Mouse (Mus musculus) intestine, embryonic 14.5 days (tissue): ENCODE results near the gene Gm5148. TPM values are rescaled to one million over a fixed set of nuclear protein-coding genes. Genes with fewer than 3 reads are reported as not detected.

Source experiments
- ATAC-seq: fragments of 200-750 bp; cut with Nextera tagmentation; replicated peaks from 2 replicates; pipeline ENCODE4 v1.8.0; 2017; ENCODE audit warnings: low read depth, moderate number of reproducible peaks, moderate TSS enrichment, moderate library complexity; ENCODE audit not compliant: low FRiP score, low TSS enrichment
- DNase-seq: peaks from one replicate; pipeline ENCODE4 v3.0.0-alpha.2; 2018; ENCODE audit warnings: low spot score
- H3K27ac ChIP-seq: fragments of 300-500 bp; sonication (generic); 2 replicates; pipeline ENCODE4 v1.5.1; 2014; ENCODE audit warnings: low read depth, mild to moderate bottlenecking, control low read depth
- H3K27me3 ChIP-seq: fragments of 300-500 bp; sonication (generic); replicated peaks from 2 replicates; pipeline ENCODE4 v1.6.1; 2014; ENCODE audit warnings: low read length, control low read depth; ENCODE audit not compliant: control insufficient read depth, insufficient read depth
- H3K36me3 ChIP-seq: fragments of 300-500 bp; sonication (generic); 2 replicates; pipeline ENCODE4 v1.6.1; 2014; ENCODE audit warnings: low read length, control low read depth; ENCODE audit not compliant: control insufficient read depth, insufficient read depth
- H3K4me1 ChIP-seq: fragments of 300-500 bp; sonication (generic); replicated peaks from 2 replicates; pipeline ENCODE4 v1.6.1; 2014; ENCODE audit warnings: low read length, control low read depth, mixed read lengths; ENCODE audit not compliant: control insufficient read depth, insufficient read depth
- H3K4me2 ChIP-seq: fragments of 300-500 bp; sonication (generic); 2 replicates; pipeline ENCODE4 v1.6.1; 2014; ENCODE audit warnings: low read length
- H3K4me3 ChIP-seq: fragments of 300-500 bp; sonication (generic); 2 replicates; pipeline ENCODE4 v1.5.1; 2014; ENCODE audit warnings: low read depth, low read length, control low read depth, mixed read lengths
- H3K9ac ChIP-seq: fragments of 300-500 bp; sonication (generic); 2 replicates; pipeline ENCODE4 v1.6.1; 2014; ENCODE audit warnings: mild to moderate bottlenecking, low read length
- H3K9me3 ChIP-seq: fragments of 300-500 bp; sonication (generic); 2 replicates; pipeline ENCODE4 v1.6.1; 2016; ENCODE audit warnings: low read length, control low read depth; ENCODE audit not compliant: control insufficient read depth
- WGBS: fragments of 180-500 bp; shearing (Covaris S2); extraction: QIAGEN DNeasy Blood & Tissue Kit; methylation state at CpG from one replicate; pipeline ENCODE4 v1.1.7; 2014; 5-methylcytosine and 5-hydroxymethylcytosine counted together
- polyA plus RNA-seq: library from polyadenylated mRNA; unstranded; fragments of >200 nt; fragmentation: Nextera tagmentation; extraction: Ambion mirVana; gene quantifications from 2 replicates; pipeline ENCODE4 v1.2.1, GENCODE M21; 2014

Gm5148 gene
- polyA plus RNA-seq, 1 experiment from 2014 or later = 5.2 TPM

GRCm38 (mm10) chr3:37728112-37729100, 4.1 kb upstream of the Gm5148 start:
- no peak overlapping the region for H3K4me2 ChIP-seq
- no peak overlapping the region; the same call in 1 of the 2 replicates for H3K27ac ChIP-seq
- H3K4me3 ChIP-seq = no peak overlapping the region
- H3K9me3 ChIP-seq = no peaks in the 10 kb centered on the region
- no peaks in the 10 kb centered on the region for H3K27me3 ChIP-seq
- H3K4me1 ChIP-seq = peaks cover 37% of the 10 kb centered on the region
- H3K36me3 ChIP-seq = no peaks in the 10 kb centered on the region
- H3K9ac ChIP-seq = no peak overlapping the region
- no peak for ATAC-seq
- 65% methylated on average over 9 of the region's 9 CpGs for WGBS
- DNase-seq = no peak

- no peaks in the 10 kb centered on the region for H3K27me3 ChIP-seq
- DNase-seq (no peak), ATAC-seq (no peak)
- peaks cover 41% of the 10 kb centered on the region for H3K4me1 ChIP-seq
- H3K36me3 ChIP-seq = no peaks in the 10 kb centered on the region
- no peak overlapping the region for H3K27ac ChIP-seq
- WGBS = 56% methylated on average over 5 of the region's 5 CpGs
- H3K4me3 ChIP-seq = no peak overlapping the region
- no peaks in the 10 kb centered on the region for H3K9me3 ChIP-seq
- no peak overlapping the region for H3K9ac ChIP-seq
- H3K4me2 ChIP-seq = no peak overlapping the region
Measured at GRCm38 (mm10) chr3:37727392-37727791, 3.1 kb upstream of the Gm5148 start.

DNA sequence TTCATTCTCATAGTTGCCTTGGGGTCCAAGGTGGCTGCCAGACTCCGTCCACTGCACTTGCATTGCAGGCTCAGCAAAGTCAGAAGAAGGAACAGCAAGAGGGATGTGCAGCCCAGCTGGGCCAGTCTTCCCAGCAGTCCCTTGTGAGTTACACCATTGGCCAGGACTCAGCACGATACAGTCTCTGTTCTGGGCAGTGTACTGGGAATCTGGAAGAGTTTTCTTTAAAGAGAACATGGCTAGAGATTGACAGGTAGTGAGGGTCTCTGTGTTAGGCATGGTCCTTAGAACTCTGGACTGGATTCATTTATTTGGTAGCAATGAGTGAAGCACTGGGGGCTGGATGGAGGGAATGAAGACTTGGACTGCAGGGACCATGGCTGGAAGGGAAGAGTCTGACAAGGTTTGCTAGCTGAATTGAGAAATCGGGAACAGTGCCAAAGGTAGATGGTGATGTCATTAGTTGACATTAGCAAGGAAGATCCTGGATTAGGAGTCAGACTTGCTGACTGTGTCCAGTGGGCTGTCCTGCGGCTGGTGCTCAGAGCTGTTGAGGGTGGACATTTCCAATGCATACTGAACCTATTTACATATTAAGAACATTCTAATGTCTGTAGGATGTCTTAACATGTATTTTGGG, 2.3 kb upstream of the Gm5148 start:
- no peak for DNase-seq
- ATAC-seq = no peak
- H3K27ac ChIP-seq = no peak overlapping the region
- H3K4me1 ChIP-seq = peaks cover 41% of the 10 kb centered on the region
- 73% methylated on average over 4 of the region's 4 CpGs for WGBS
- no peak overlapping the region for H3K9ac ChIP-seq
- H3K27me3 ChIP-seq = no peaks in the 10 kb centered on the region
- H3K9me3 ChIP-seq = no peaks in the 10 kb centered on the region
- H3K4me3 ChIP-seq = no peak overlapping the region
- no peak overlapping the region for H3K4me2 ChIP-seq
- H3K36me3 ChIP-seq = no peaks in the 10 kb centered on the region

- Histone ChIP-seq H3K4me3 (no peak overlapping the region), H3K4me1 (peaks cover 41% of the 10 kb centered on the region), H3K4me2 (no peak overlapping the region; the same call in 1 of the 2 replicates), H3K9me3 (no peaks in the 10 kb centered on the region), H3K36me3 (no peaks in the 10 kb centered on the region), H3K27ac (no peak overlapping the region), H3K27me3 (no peaks in the 10 kb centered on the region), H3K9ac (no peak overlapping the region)
- DNase-seq = no peak
- 79% methylated on average over 6 of the region's 6 CpGs for WGBS
- ATAC-seq = no peak
Measured at GRCm38 (mm10) chr3:37724946-37725735, 851 bp upstream of the Gm5148 start.

GRCm38 (mm10) chr3:37723662-37724170, 574 bp downstream of the Gm5148 start:
- no peaks in the 10 kb centered on the region for H3K36me3 ChIP-seq
- H3K9ac ChIP-seq = peak overlapping the region; percentile 25; the same call in 1 of the 2 replicates
- no peaks in the 10 kb centered on the region for H3K9me3 ChIP-seq
- peak overlapping the region; percentile 48 for H3K4me2 ChIP-seq
- ATAC-seq (peak; percentile 70), DNase-seq (no peak)
- peaks cover 32% of the 10 kb centered on the region for H3K4me1 ChIP-seq
- 4% methylated on average over 17 of the region's 17 CpGs for WGBS
- peak overlapping the region; percentile 84 for H3K27ac ChIP-seq
- H3K27me3 ChIP-seq = no peaks in the 10 kb centered on the region
- peak overlapping the region; percentile 29 for H3K4me3 ChIP-seq

- H3K4me1 ChIP-seq = peaks cover 26% of the 10 kb centered on the region
- H3K36me3 ChIP-seq = no peaks in the 10 kb centered on the region
- H3K27me3 ChIP-seq = no peaks in the 10 kb centered on the region
- H3K4me2 ChIP-seq = peak overlapping the region; percentile 48
- H3K9me3 ChIP-seq = no peaks in the 10 kb centered on the region
- peak; percentile 54 for ATAC-seq
- H3K4me3 ChIP-seq = peak overlapping the region; percentile 29
- peak overlapping the region; percentile 84 for H3K27ac ChIP-seq
- H3K9ac ChIP-seq = 0 out of 2 replicates have a peak overlapping the region, but pooled peaks have one; percentile 5
- 16% methylated on average over 11 of the region's 11 CpGs for WGBS
- peak; percentile 69 for DNase-seq
Measured at GRCm38 (mm10) chr3:37723061-37723521, 1.2 kb downstream of the Gm5148 start.

DNA sequence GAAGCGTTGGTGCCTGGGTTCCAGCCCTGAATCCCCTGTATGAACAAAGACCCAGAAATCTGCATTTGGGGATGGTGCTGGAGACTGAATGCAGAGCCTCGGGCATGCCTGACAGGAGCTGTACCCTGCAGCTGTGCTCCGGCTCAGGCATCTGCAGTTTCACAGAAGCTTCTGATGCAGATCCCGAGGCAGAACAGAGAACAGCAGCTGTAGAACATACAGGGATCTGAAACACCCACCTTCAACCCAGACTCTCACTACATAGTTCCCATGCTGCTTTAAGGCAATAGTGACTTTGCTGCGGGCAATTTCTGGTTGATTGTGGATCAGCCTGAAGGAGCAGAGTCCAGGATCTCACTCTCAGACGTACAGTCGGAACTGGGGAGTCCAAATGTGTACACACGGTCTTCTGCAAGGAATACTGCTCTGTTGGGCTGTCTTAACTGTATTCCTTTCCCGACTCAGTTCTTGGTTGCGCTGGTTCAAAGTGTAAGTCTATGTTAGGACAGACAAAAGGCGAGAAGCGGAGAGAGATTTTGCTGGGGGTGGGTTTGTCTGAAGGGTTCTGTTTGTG, 1.7 kb downstream of the Gm5148 start:
- H3K9ac ChIP-seq = 0 out of 2 replicates have a peak overlapping the region, but pooled peaks have one; percentile 5
- no peaks in the 10 kb centered on the region for H3K27me3 ChIP-seq
- ATAC-seq (no peak), DNase-seq (no peak)
- no peaks in the 10 kb centered on the region for H3K36me3 ChIP-seq
- peaks cover 26% of the 10 kb centered on the region for H3K4me1 ChIP-seq
- no peaks in the 10 kb centered on the region for H3K9me3 ChIP-seq
- H3K27ac ChIP-seq = peak overlapping the region; percentile 84
- WGBS = 49% methylated on average over 12 of the region's 12 CpGs
- peak overlapping the region; percentile 48 for H3K4me2 ChIP-seq
- no peak overlapping the region; the same call in 1 of the 2 replicates for H3K4me3 ChIP-seq
